Mouse (Mus musculus) hindbrain, embryonic 10.5 days (tissue): ENCODE results near the gene Rfwd3. TPM values are rescaled to one million over a fixed set of nuclear protein-coding genes. Genes with fewer than 3 reads are reported as not detected.
"Not testable (repeated sequence)": the region's sequence is repeated elsewhere in the genome, so short reads cannot be mapped to it uniquely, and the experiment has no call there.

Source experiments
- DNase-seq: peaks from one replicate; pipeline ENCODE4 v3.0.0-alpha.2; 2017; ENCODE audit warnings: low spot score
- H3K27ac ChIP-seq: fragments of 300-500 bp; sonication (generic); 2 replicates; pipeline ENCODE4 v1.5.1; 2016; ENCODE audit warnings: mild to moderate bottlenecking, moderate library complexity
- H3K27me3 ChIP-seq: fragments of 300-500 bp; sonication (generic); 2 replicates; pipeline ENCODE4 v1.6.1; 2016; ENCODE audit warnings: mild to moderate bottlenecking; ENCODE audit not compliant: poor library complexity, insufficient read depth, severe bottlenecking
- H3K36me3 ChIP-seq: fragments of 300-500 bp; sonication (generic); 2 replicates; pipeline ENCODE4 v1.6.1; 2016; ENCODE audit warnings: mild to moderate bottlenecking, moderate library complexity
- H3K4me1 ChIP-seq: fragments of 300-500 bp; sonication (generic); replicated peaks from 2 replicates; pipeline ENCODE4 v1.6.1; 2016; ENCODE audit warnings: mild to moderate bottlenecking
- H3K4me3 ChIP-seq: fragments of 300-500 bp; sonication (generic); 2 replicates; pipeline ENCODE4 v1.5.1; 2016; ENCODE audit warnings: mild to moderate bottlenecking, moderate library complexity
- H3K9me3 ChIP-seq: fragments of 300-500 bp; sonication (generic); 2 replicates; pipeline ENCODE4 v1.6.1; 2016; ENCODE audit warnings: mild to moderate bottlenecking, moderate library complexity
- WGBS: fragments of 180-500 bp; shearing (Covaris S2); methylation state at CpG from one replicate; pipeline ENCODE4 v1.1.7; 2016; 5-methylcytosine and 5-hydroxymethylcytosine counted together
- polyA plus RNA-seq: library from polyadenylated mRNA; unstranded; fragments of >200 nt; fragmentation: Nextera tagmentation; extraction: Ambion mirVana; gene quantifications from 2 replicates; pipeline ENCODE4 v1.2.1, GENCODE M21; 2016

Gene Rfwd3
- polyA plus RNA-seq, 1 experiment from 2014 or later, result 77.6 TPM

DNA sequence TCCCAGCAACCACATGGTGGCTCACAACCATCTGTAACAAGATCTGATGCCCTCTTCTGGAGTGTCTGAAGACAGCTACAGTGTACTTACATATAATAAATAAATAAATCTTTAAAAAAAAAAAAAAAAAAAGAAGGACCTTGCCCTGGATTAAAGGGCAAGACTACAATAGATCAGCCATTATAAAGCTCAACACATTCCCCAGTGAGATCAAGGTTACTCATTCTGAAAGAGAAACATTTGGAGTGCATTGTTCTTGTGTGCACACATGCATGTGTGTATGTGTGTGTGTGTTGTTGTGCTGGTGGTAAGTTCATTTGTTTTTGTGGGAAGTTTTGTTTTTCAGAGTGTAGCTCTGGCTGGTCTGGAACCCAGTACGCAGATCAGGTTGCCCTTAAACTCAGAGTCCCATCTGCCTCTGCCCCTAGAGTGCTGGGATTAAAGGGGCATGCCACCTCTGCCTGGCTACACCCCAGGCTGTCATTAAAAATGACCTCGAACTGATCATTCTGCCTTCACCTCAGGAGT, 35.3 kb downstream of the Rfwd3 start:
- WGBS, result 71% methylated on average over 2 of the region's 2 CpGs
- Histone ChIP-seq H3K36me3 (peaks cover 7% of the 10 kb centered on the region), H3K9me3 (no peaks in the 10 kb centered on the region), H3K4me3 (no peak overlapping the region), H3K27me3 (peaks cover 4% of the 10 kb centered on the region; the same call in 1 of the 2 replicates), H3K4me1 (no peaks in the 10 kb centered on the region), H3K27ac (no peak overlapping the region)
- DNase-seq, result no peak

DNA sequence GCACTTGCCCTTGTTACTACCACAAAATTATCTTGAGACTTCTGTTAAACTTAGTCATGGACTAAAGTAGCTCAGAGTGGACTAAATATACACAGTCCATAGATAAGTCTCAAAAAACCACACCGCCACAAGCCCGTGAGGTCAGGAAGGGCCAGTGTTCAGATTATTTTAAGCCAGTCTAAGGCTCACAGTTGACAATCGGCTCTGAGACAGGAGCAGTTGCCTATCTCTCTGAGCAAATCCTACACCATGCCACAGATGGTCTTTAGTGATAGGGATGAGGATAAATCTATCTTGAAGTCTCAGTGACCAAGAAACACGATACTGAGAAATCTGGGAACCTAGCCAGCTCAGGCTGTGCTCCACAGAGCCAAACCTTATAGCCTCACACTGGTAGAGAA, 38.0 kb downstream of the Rfwd3 start:
- H3K27me3 ChIP-seq, result peaks cover 4% of the 10 kb centered on the region; the same call in 1 of the 2 replicates
- H3K4me3 ChIP-seq, result no peak overlapping the region
- no peaks in the 10 kb centered on the region; the same call in 1 of the 2 replicates for H3K36me3 ChIP-seq
- no peak overlapping the region for H3K27ac ChIP-seq
- no peaks in the 10 kb centered on the region for H3K9me3 ChIP-seq
- peaks cover 6% of the 10 kb centered on the region for H3K4me1 ChIP-seq
- WGBS, result 90% methylated on average over 4 of the region's 4 CpGs
- no peak for DNase-seq

DNA sequence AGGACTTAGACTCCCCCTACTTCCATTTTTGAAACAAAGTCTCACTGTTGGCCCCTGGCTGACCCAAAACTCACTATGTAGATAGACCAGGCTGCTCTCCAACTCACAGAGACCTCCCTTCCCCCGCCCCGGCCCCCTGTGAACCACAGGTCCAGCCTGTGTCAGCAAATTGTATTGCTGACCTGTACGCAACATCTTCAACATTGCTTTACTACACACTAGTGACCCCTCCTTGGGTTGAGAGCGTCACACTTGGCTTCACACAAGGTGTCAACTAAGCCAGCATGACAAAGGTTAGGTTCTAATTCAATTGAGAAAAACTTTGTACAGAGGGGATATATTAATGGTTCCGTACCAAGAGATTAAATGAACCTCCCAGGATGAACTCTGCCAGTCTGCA, 39.8 kb downstream of the Rfwd3 start:
- DNase-seq, result no peak
- 96% methylated on average over 5 of the region's 5 CpGs for WGBS

DNA sequence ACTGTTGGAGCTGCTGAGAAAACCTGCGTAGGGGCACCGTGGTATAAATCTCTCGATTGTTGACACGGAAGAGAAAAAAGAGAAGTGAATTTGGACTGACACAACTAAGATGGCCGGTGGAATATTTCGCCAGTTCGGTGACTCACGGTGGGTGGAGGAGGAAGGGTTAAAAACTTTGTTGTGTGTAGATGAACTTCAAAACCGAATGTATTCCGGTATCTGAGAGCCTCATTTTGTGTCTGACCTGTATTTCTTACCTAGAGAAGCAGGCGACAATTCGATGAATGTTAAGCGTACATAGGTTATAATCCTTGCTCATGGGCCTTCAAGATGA, 40.6 kb downstream of the Rfwd3 start:
- peaks cover 4% of the 10 kb centered on the region; the same call in 1 of the 2 replicates for H3K27me3 ChIP-seq
- WGBS, result 13% methylated on average over 13 of the region's 13 CpGs
- no peak for DNase-seq
- H3K4me3 ChIP-seq, result peak overlapping the region; percentile 93
- peaks cover 24% of the 10 kb centered on the region for H3K36me3 ChIP-seq
- H3K4me1 ChIP-seq, result peaks cover 6% of the 10 kb centered on the region
- no peaks in the 10 kb centered on the region for H3K9me3 ChIP-seq
- peak overlapping the region; percentile 98 for H3K27ac ChIP-seq

More for the DNA sequence above, 39.8 kb downstream of the Rfwd3 start:
- H3K4me3 ChIP-seq, result no peak overlapping the region
- no peak overlapping the region for H3K27ac ChIP-seq
- peaks cover 15% of the 10 kb centered on the region for H3K36me3 ChIP-seq
- peaks cover 6% of the 10 kb centered on the region for H3K4me1 ChIP-seq
- peaks cover 4% of the 10 kb centered on the region; the same call in 1 of the 2 replicates for H3K27me3 ChIP-seq
- H3K9me3 ChIP-seq, result no peaks in the 10 kb centered on the region

DNA sequence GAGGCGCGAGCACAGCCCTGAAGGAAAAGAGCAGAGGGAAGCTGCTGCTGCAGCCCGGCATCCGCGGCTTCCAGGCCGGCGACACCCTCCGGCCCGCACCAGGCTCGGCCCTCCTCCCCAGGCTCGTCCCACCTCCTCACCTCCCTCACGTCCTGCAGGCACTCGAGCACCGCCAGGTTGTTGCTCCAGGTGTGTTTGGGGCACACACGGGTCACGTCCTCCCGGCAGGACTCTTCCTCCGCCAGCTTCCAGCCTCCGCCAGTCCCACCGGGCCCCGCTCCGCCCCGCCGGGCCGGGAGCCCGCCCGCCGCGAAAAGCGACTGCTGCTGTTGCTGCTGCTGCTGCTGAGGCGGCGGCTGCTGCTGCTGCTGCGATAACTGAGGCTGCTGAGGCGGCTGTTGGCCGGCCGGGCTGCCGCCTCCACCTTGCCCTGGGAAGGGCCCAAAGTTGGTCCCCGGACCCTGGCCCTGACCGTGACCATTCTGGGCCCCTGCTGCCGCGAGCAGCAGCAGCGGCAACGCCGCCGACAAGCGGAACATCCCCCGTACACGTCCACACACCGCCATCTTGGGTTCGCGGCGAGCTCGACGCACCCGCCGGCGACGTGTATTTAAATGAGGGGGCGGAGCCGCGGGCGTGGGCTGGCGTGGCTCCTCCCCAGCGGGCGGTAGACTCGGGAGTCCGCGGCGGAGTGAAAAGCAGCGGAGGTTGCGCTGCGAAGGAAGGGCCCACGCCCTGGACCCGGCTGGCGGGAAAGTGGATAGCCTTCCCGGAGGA, 41.2 kb downstream of the Rfwd3 start, which contains the start of gene Glg1:
Gene Glg1 (minus strand): TSS at position 586 of the 777 bp plus-strand sequence.
- WGBS, result under 1% methylated on average over 76 of the region's 76 CpGs
- Histone ChIP-seq H3K27me3 (peaks cover 4% of the 10 kb centered on the region; the same call in 1 of the 2 replicates), H3K27ac (peak within 1 kb of the TSS; percentile 98), H3K4me3 (peak within 1 kb of the TSS; percentile 93), H3K36me3 (peaks cover 24% of the 10 kb centered on the region), H3K4me1 (peaks cover 6% of the 10 kb centered on the region), H3K9me3 (no peaks in the 10 kb centered on the region)
- DNase-seq, result peak; percentile 92

DNA sequence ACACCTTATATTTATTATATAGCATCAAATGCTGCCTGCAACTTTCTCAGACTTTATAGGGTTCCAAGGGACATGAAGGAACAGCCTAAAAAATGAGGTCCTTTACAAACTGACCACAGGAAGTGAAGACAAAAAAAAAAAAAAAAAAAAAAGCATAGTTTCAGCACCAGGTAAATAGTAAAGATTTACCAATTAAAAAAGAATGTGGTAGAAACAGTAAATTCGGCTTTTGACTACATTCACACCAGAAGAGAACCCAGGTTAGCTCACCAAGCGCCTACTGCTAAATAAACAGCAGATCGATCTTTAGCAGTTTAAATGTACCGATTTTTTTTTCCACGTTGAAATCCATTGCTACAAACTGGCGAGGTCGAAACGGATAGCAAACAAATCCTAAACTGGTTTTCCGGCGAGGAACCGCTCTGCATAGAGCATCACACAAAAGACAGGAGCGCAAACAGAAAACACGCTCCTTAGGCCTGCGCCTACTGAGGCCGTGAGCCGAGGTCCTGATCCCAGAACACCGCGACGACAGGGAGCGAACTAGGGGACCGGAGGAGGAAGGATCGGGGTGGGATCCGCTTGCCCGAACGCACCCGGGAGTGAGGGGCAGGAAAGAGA, 41.9 kb downstream of the Rfwd3 start:
- no peak for DNase-seq
- Histone ChIP-seq H3K27me3 (peaks cover 4% of the 10 kb centered on the region; the same call in 1 of the 2 replicates), H3K4me1 (peaks cover 6% of the 10 kb centered on the region), H3K36me3 (peaks cover 24% of the 10 kb centered on the region), H3K4me3 (peak overlapping the region; percentile 93), H3K9me3 (no peaks in the 10 kb centered on the region), H3K27ac (peak overlapping the region; percentile 98)
- WGBS, result 1% methylated on average over 26 of the region's 26 CpGs

DNA sequence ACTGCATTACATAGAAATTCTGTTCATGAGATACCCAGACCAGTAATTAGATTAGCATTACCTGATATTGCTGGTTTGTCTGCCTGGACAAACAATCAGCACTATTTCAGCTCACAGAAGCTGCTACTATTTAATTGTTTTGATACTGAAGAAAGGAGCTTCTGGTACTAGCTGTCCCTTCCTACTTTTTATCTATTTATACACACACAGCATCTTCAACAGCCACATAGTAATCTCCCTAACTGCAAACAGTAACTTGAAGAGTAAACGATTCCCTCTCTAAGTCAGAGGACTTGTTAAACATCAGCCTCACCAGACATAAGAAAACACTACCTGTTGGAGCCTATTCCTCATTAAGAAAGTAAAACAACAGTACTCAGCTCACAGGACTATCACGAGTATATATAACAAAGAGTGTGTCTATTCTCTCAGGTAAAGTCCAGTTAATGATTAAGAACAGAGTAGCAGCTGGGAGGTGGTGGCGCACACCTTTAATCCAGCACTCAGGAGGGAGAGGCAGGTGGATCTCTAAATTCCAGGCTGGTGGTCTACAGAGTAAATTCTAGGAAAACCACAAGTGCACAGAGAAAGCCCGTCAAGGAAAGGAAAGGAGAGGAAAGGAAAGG, 47.4 kb downstream of the Rfwd3 start:
- no peak overlapping the region for H3K4me3 ChIP-seq
- DNase-seq, result no peak
- no peaks in the 10 kb centered on the region for H3K9me3 ChIP-seq
- H3K27ac ChIP-seq, result no peak overlapping the region
- H3K36me3 ChIP-seq, result peaks cover 27% of the 10 kb centered on the region
- WGBS, result 88% methylated on average over 4 of the region's 4 CpGs
- H3K27me3 ChIP-seq, result no peaks in the 10 kb centered on the region
- peaks cover 4% of the 10 kb centered on the region for H3K4me1 ChIP-seq

DNA sequence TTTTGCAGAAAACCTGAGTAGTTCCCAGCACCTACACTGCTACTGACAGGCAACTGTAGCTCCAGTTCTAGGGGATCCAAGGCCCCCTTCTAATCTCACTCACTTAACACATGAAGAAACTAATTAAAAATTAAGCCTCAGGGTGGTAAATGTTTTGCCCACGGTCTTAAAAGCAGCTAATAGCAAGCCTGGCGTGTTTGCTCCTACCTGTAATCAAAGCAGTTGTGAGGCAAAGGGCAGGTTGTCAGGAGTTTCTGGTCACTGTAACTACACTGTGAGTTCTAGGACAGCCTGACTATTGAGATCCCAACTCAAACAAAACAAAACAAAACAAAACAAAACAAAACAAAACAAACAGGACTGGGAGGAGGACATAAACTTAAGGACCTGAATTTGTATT, 49.9 kb downstream of the Rfwd3 start:
- WGBS, result 89% methylated on average over 2 of the region's 2 CpGs
- no peak for DNase-seq

DNA sequence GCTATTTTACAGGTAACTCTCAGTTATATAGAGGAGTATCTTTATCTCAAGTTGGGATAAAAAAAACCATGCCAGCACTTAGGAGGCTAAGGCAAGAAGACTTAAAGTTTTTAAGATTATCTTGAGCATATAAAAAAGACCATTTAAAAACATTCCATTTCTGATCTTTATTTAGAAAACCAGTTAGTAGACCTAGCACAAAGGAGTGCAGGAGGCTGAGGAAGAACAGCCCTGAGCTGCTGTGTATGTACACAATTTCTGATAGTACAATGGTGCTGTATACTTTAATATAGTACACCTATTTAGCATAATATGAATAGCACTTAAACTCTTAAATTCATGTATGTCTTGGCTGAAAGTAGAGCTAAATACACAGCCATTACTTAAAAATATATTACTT, 51.9 kb downstream of the Rfwd3 start:
- Histone ChIP-seq H3K4me3 (no peak overlapping the region), H3K4me1 (no peaks in the 10 kb centered on the region), H3K9me3 (no peaks in the 10 kb centered on the region), H3K36me3 (0 out of 2 replicates have a peak, but pooled peaks cover 4% of the 10 kb centered on the region), H3K27me3 (no peaks in the 10 kb centered on the region), H3K27ac (no peak overlapping the region)
- DNase-seq, result no peak

More for the DNA sequence above, 49.9 kb downstream of the Rfwd3 start:
- H3K27ac ChIP-seq, result no peak overlapping the region
- no peaks in the 10 kb centered on the region for H3K9me3 ChIP-seq
- H3K27me3 ChIP-seq, result no peaks in the 10 kb centered on the region
- H3K4me3 ChIP-seq, result no peak overlapping the region
- no peaks in the 10 kb centered on the region for H3K4me1 ChIP-seq
- H3K36me3 ChIP-seq, result peaks cover 11% of the 10 kb centered on the region

DNA sequence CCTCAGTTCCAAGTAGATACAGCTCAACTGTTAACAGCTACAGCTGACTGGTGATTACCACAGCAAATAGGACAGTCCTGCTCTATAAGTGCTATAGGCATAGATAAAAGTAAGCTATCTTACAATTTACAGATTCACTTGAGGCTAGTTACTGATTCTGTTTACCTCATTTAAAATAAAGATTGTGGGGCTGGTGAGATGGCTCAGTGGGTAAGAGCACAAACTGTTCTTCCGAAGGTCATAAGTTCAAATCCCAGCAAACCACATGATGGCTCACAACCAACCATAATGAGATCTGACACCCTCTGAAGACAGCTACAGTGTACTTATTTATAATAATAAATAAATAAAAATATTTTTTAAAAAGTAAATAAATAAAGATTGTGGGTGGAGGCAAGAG, 53.2 kb downstream of the Rfwd3 start:
- WGBS, result 97% methylated on average over 1 of the region's 1 CpGs
- H3K4me3 ChIP-seq, result not testable (repeated sequence)

DNA sequence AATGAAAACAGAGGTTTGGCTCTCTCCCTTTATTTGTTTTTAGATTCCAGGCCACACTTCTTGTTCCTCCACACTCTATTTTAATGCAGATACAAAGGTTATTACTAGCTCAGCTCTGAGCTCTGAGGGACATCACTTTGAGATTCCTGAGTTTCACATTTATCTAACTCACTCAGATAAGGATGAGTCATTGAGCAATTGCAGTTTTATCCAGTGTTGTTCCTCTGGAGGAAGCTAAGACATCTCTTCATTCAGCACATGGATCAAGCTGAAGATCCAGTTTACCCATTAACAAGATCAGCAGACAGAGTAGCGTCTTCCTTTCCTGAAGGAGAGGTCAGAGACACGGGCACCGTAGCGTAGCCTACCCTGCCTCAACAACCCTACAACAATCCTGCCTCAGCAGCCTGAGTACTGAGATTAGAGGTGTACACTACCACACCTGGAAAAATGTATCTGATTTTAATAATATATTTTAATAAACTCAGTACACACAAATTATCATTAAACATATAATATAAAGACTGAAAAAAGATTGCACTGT, 53.7 kb downstream of the Rfwd3 start:
- no peak for DNase-seq
- H3K27ac ChIP-seq, result no peak overlapping the region
- H3K4me1 ChIP-seq, result no peaks in the 10 kb centered on the region
- WGBS, result 87% methylated on average over 4 of the region's 4 CpGs
- no peaks in the 10 kb centered on the region for H3K27me3 ChIP-seq
- H3K4me3 ChIP-seq, result no peak overlapping the region
- no peaks in the 10 kb centered on the region for H3K9me3 ChIP-seq
- 0 out of 2 replicates have a peak, but pooled peaks cover 2% of the 10 kb centered on the region for H3K36me3 ChIP-seq

More for the DNA sequence above, 53.2 kb downstream of the Rfwd3 start:
- not testable (repeated sequence) for DNase-seq, H3K36me3 ChIP-seq, H3K4me1 ChIP-seq, H3K27ac ChIP-seq, H3K27me3 ChIP-seq, H3K9me3 ChIP-seq

DNA sequence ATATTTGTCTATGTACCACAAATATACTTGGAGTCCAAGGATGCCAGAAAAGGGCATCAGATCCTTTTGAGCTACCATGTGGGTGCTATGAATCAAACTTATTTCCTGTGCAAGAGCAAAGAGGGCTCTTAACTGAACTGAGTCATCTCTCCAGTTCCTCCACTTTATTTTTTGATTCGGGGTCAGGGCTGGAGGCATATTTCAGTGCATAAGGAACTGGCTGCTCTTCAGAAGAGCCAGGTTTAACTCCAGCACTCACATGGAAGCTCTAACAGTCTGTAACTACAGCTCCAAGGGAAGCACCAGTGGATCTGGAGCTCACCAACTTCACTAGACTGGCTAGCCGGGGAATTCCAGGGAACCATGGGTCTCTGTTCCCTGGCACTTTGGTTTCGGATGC, 62.7 kb downstream of the Rfwd3 start:
- WGBS, result 74% methylated on average over 3 of the region's 3 CpGs
- DNase-seq, result no peak
- no peaks in the 10 kb centered on the region for H3K27me3 ChIP-seq

More for the DNA sequence above, 62.7 kb downstream of the Rfwd3 start:
- Histone ChIP-seq H3K27ac (no peak overlapping the region), H3K4me1 (no peaks in the 10 kb centered on the region), H3K9me3 (no peaks in the 10 kb centered on the region), H3K4me3 (no peak overlapping the region), H3K36me3 (no peaks in the 10 kb centered on the region)
